Comparison of ENCODE assay signal across 15 mouse cellular contexts in genomic region chr10:29824413-29824812, GRCm38 (mm10).
"Had no signal": no experiment of that assay in that cellular context is flagged by ENCODE, and none has a peak within 500 bp of the region (broad histone marks: within the 10 kb centered on the region; RNA-seq: fewer than 3 reads in every experiment).

No protein-coding gene starts in this region.

- H3K4me1 ChIP-seq: kidney, embryonic 15.5 days; limb, embryonic 13.5 days; midbrain, embryonic 12.5 days; neural tube, embryonic 13.5 days had no signal

- H3K9me3 ChIP-seq: kidney, embryonic 15.5 days; limb, embryonic 13.5 days; midbrain, embryonic 12.5 days; neural tube, embryonic 13.5 days had no signal

- H3K4me3 ChIP-seq: kidney, embryonic 15.5 days; limb, embryonic 13.5 days; midbrain, embryonic 12.5 days; neural tube, embryonic 13.5 days had no signal

- H3K27me3 ChIP-seq: kidney, embryonic 15.5 days; limb, embryonic 13.5 days; midbrain, embryonic 12.5 days; neural tube, embryonic 13.5 days had no signal

- ATAC-seq: midbrain, embryonic 16.5 days had no signal

- H3K27ac ChIP-seq: kidney, embryonic 15.5 days; limb, embryonic 13.5 days; liver, embryonic 14.5 days; midbrain, embryonic 12.5 days; neural tube, embryonic 13.5 days; stomach, postnatal 0 days had no signal

- H3K9ac ChIP-seq: kidney, embryonic 15.5 days; limb, embryonic 13.5 days; liver, embryonic 14.5 days; midbrain, embryonic 12.5 days; neural tube, embryonic 13.5 days had no signal

- H3K36me3 ChIP-seq: kidney, embryonic 15.5 days; limb, embryonic 13.5 days; midbrain, embryonic 12.5 days; neural tube, embryonic 13.5 days had no signal

- DNase-seq: kidney, adult 2 months; kidney, postnatal 14 days; layer of hippocampus, adult 9-11 months; layer of hippocampus, postnatal 36 days; lung, adult 18-20 months; right cerebral cortex, postnatal 25 days; thymus, adult 18-20 months; thymus, postnatal 14 days had no signal

- H3K4me2 ChIP-seq: kidney, embryonic 15.5 days; limb, embryonic 13.5 days; midbrain, embryonic 12.5 days; neural tube, embryonic 13.5 days had no signal
